Mouse (Mus musculus) E14TG2a.4 (cell line): ENCODE measurements around the gene Tmem104.

Experiments
- CTCF ChIP-seq: conservative IDR thresholded peaks from 2 replicates; pipeline ENCODE4 v1.5.1; 2014; ENCODE audit warnings: low read length
- NANOG ChIP-seq: IDR thresholded peaks from 2 replicates; pipeline ENCODE4 v1.6.1; 2014; ENCODE audit warnings: borderline replicate concordance, low read length, mixed read lengths
- POU5F1 ChIP-seq: IDR thresholded peaks from 2 replicates; pipeline ENCODE4 v1.6.1; 2014; ENCODE audit warnings: low read length, borderline replicate concordance

GRCm38 (mm10) chr11:115290919-115291318, 103.6 kb downstream of the Tmem104 start:
- TF ChIP-seq CTCF (no peak), NANOG (no peak), POU5F1 (no peak)
